Mouse (Mus musculus) heart, embryonic 15.5 days (tissue): ENCODE data around the gene Oaz2. TPM values are rescaled to one million over a fixed set of nuclear protein-coding genes. Genes with fewer than 3 reads are reported as not detected.
"Not testable (repeated sequence)": the region's sequence is repeated elsewhere in the genome, so short reads cannot be mapped to it uniquely, and the experiment has no call there.

Experiments
- ATAC-seq: fragments of 200-750 bp; cut with Nextera tagmentation; replicated peaks from 2 replicates; pipeline ENCODE4 v1.8.0; 2017; ENCODE audit warnings: low read depth, moderate TSS enrichment; ENCODE audit not compliant: insufficient number of reproducible peaks, insufficient read depth, low FRiP score
- H3K27ac ChIP-seq: fragments of 300-500 bp; sonication (generic); 2 replicates; pipeline ENCODE4 v1.5.1; 2015; ENCODE audit warnings: mild to moderate bottlenecking, inconsistent platforms
- H3K27me3 ChIP-seq: fragments of 300-500 bp; sonication (generic); 2 replicates; pipeline ENCODE4 v1.6.1; 2015; ENCODE audit warnings: inconsistent platforms
- H3K36me3 ChIP-seq: fragments of 300-500 bp; sonication (generic); 2 replicates; pipeline ENCODE4 v1.6.1; 2015; ENCODE audit warnings: mild to moderate bottlenecking, inconsistent platforms
- H3K4me1 ChIP-seq: fragments of 300-500 bp; sonication (generic); replicated peaks from 2 replicates; pipeline ENCODE4 v1.6.1; 2015; ENCODE audit warnings: inconsistent platforms
- H3K4me2 ChIP-seq: fragments of 300-500 bp; sonication (generic); 2 replicates; pipeline ENCODE4 v1.6.1; 2015; ENCODE audit warnings: inconsistent platforms, mild to moderate bottlenecking, moderate library complexity
- H3K4me3 ChIP-seq: fragments of 300-500 bp; sonication (generic); 2 replicates; pipeline ENCODE4 v1.5.1; 2015; ENCODE audit warnings: mild to moderate bottlenecking, inconsistent platforms
- H3K9ac ChIP-seq: fragments of 300-500 bp; sonication (generic); 2 replicates; pipeline ENCODE4 v1.6.1; 2015; ENCODE audit warnings: mild to moderate bottlenecking, inconsistent platforms
- H3K9me3 ChIP-seq: fragments of 300-500 bp; sonication (generic); replicated peaks from 2 replicates; pipeline ENCODE4 v1.6.1; 2016; ENCODE audit warnings: inconsistent platforms
- WGBS: fragments of 180-500 bp; shearing (Covaris S2); methylation state at CpG from one replicate; pipeline ENCODE4 v1.1.7; 2015; ENCODE audit warnings: mixed read lengths; 5-methylcytosine and 5-hydroxymethylcytosine counted together
- polyA plus RNA-seq: library from polyadenylated mRNA; unstranded; fragments of >200 nt; fragmentation: Nextera tagmentation; extraction: Ambion mirVana; gene quantifications from 2 replicates; pipeline ENCODE4 v1.2.1, GENCODE M21; 2015

The Oaz2 gene
- polyA plus RNA-seq, 1 experiment from 2014 or later = 258 TPM

DNA sequence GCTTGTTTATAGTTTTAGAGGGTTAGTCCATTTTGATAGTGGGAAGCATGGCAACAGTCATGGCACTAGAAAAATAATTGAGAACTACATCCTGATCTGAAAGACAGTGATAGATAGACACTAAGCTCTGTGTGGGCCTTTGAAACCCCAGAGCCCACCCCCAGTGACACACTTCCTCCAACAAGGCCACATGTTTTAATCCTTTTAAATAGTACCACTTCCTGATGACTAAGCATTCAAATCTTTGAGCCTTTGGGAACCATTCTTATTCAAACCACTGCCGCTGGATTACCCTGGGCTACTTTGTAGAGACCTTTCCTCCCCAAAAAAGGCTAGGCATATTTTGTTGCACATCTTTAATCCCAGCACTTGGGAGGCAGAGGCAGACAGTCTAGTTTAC lies 32.0 kb upstream of the Oaz2 start:
- no peak for ATAC-seq
- 65% methylated on average over 1 of the region's 1 CpGs for WGBS
- H3K4me1 ChIP-seq = peaks cover 39% of the 10 kb centered on the region

DNA sequence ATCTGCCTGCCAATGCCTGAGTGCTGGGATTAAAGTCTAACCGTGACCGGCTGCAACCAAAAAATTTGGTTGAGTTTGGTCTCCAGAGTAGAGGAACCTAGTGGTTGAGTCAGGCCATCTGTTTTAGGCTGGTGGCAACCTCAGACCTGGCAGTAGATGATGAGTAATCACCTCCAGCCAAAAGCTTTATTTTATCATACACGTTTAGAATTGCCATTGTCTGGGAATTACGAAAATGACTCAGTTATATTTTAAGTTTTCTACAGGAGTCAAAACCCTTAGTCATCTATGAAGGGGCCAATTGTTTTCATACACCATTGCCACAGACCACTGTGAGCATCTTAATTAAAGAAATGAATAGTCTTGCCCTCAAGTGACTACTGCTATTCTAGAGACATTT lies 30.9 kb upstream of the Oaz2 start:
- H3K27ac ChIP-seq = no peak overlapping the region
- H3K36me3 ChIP-seq = no peaks in the 10 kb centered on the region; the same call in 1 of the 2 replicates
- no peak for ATAC-seq
- WGBS = 83% methylated on average over 4 of the region's 4 CpGs
- peaks cover 45% of the 10 kb centered on the region for H3K4me1 ChIP-seq
- no peak overlapping the region for H3K9ac ChIP-seq
- no peak overlapping the region for H3K4me3 ChIP-seq
- H3K4me2 ChIP-seq = no peak overlapping the region
- no peaks in the 10 kb centered on the region for H3K27me3 ChIP-seq
- H3K9me3 ChIP-seq = no peaks in the 10 kb centered on the region

More for the DNA sequence above, 32.0 kb upstream of the Oaz2 start:
- Histone ChIP-seq H3K4me3 (no peak overlapping the region), H3K27me3 (no peaks in the 10 kb centered on the region), H3K9me3 (no peaks in the 10 kb centered on the region), H3K27ac (no peak overlapping the region), H3K4me2 (no peak overlapping the region), H3K36me3 (no peaks in the 10 kb centered on the region; the same call in 1 of the 2 replicates), H3K9ac (no peak overlapping the region)

DNA sequence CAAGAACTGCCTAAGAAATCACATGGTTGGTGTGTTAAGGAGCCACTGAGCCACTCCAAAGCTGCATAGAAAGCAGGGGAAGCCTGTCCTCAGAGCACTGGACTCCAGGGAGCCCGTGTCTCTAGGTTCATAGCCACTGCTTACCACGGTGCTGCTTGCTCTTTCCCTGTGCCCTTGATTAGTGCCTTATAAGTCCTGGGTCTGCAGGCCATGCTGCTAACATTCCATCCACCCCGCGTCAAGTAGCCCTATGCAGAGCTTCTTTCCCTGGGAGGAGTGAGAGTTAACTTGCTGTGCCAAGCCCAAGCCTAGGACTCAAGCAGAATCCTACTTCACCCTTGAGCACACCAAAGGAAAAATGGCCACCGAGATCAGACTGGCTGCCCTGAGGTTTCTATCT lies 28.7 kb upstream of the Oaz2 start:
- Histone ChIP-seq H3K9ac (peak overlapping the region; percentile 17; the same call in 1 of the 2 replicates), H3K4me2 (peak overlapping the region; percentile 15; the same call in 1 of the 2 replicates), H3K27ac (peak overlapping the region; percentile 74), H3K36me3 (no peaks in the 10 kb centered on the region; the same call in 1 of the 2 replicates), H3K27me3 (no peaks in the 10 kb centered on the region), H3K9me3 (no peaks in the 10 kb centered on the region), H3K4me1 (peaks cover 49% of the 10 kb centered on the region), H3K4me3 (no peak overlapping the region)
- 29% methylated on average over 5 of the region's 5 CpGs for WGBS
- peak; percentile 65; the same call in 1 of the 2 replicates for ATAC-seq

DNA sequence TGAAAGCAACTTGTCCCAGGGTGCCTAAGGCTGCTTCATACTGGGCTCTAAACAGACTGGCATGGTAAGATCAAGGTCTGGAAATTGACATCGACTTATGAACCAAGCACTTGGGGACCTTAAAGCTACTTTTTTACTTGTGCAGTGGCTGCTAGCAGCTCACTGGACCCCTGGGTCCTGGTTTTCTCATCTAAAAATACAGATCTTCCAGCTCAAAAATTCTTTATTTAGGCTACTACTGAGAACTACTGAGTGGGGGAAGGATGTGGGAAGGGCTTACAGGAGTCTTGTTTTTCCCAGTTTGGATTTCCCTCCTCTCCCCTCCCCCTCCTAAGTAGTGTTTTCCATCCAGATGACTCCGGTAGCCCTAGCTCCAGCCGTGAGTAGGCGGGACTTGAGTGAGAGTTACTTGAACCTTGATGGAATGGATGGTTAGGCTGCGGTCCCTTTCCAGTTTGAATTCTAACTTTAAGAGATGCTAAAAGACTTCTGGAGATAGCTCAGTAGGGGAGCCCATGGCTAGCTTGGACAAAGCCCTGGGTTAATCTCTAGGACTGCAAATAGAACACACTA lies 26.9 kb upstream of the Oaz2 start:
- Histone ChIP-seq H3K27me3 (no peaks in the 10 kb centered on the region), H3K9ac (no peak overlapping the region), H3K27ac (peak overlapping the region; percentile 74), H3K4me1 (peaks cover 59% of the 10 kb centered on the region), H3K36me3 (no peaks in the 10 kb centered on the region; the same call in 1 of the 2 replicates), H3K9me3 (no peaks in the 10 kb centered on the region), H3K4me2 (peak overlapping the region; percentile 36; the same call in 1 of the 2 replicates), H3K4me3 (no peak overlapping the region)
- WGBS = 5% methylated on average over 5 of the region's 5 CpGs
- ATAC-seq = no peak

DNA sequence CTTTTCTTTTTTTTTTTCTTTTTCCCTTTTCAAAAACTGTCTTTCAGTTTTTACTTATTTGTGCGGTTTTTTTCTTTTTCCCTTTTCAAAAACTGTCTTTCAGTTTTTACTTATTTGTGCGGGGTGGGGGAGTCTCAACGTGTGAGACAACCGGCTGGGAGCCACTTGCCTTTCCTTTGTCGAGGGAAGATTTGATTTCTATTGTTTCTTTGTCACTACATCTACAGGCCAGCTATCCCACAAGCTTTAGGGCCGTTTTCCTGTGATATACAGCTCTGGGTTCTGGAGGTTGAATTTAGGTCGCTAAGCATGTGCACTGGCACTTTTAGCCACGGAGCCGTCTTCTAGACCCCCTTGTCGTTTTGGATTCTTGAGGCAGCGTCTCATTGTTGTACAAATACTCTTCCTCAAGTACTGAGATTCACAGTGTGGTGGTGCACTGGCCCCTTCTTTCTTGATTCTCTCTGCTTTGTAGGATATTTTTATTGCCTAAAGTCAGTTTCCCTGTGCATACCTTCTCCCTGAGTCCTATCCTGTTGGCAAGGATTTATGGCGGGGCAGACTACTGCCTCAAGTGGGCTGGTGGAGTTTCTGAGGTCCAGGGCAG lies 26.3 kb upstream of the Oaz2 start:
- Histone ChIP-seq H3K27ac (peak overlapping the region; percentile 74), H3K4me2 (peak overlapping the region; percentile 36), H3K9me3 (no peaks in the 10 kb centered on the region), H3K4me3 (no peak overlapping the region), H3K27me3 (no peaks in the 10 kb centered on the region), H3K9ac (no peak overlapping the region), H3K36me3 (no peaks in the 10 kb centered on the region), H3K4me1 (peaks cover 65% of the 10 kb centered on the region)
- ATAC-seq = no peak
- whole genome bisulfite sequencing = 15% methylated on average over 12 of the region's 12 CpGs

DNA sequence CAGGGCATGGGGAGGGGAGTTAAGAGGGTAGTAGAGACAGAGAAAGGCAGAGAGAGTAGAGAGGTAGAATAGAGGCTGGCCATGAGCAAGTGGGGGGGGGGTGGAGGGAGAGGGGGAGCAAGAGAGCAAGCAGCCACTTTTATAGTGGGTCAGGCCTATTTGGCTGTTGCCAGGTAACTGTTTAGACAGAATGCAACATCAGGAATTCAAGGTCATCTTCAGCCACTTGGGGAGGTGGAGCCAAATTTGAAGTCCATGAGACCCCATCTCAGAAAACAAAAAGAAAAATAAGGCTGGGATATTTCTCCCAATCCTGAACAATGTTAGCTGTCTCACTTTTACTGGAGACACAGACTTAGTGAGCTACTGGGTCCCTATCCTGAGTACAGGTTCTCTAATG lies 25.3 kb upstream of the Oaz2 start:
- Histone ChIP-seq H3K4me3 (no peak overlapping the region), H3K27me3 (no peaks in the 10 kb centered on the region), H3K36me3 (no peaks in the 10 kb centered on the region), H3K9ac (no peak overlapping the region), H3K27ac (peak overlapping the region; percentile 33), H3K4me1 (peaks cover 71% of the 10 kb centered on the region), H3K9me3 (no peaks in the 10 kb centered on the region), H3K4me2 (no peak overlapping the region)
- ATAC-seq = no peak

DNA sequence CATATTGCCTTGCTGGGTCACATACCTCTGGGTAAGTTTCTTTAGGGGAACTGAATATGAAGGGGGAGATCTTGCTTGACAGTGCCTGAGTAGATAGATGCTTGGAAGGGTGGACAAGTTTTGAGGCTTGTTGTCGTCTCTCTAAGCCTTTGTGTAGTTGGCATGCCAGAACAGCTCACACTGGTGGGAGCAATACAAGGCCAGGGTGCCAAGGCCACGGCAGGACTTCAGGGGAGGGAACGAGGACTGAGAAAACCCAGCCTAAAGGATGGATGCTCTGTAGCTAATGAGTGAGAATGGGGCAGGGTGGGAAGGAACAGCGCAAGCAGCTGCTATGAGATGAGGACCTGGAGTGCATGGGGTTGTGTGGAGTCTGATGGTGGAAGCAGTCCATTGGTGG lies 22.8 kb upstream of the Oaz2 start:
- 68% methylated on average over 4 of the region's 4 CpGs for WGBS
- peak overlapping the region; percentile 94 for H3K27ac ChIP-seq
- H3K9me3 ChIP-seq = no peaks in the 10 kb centered on the region
- H3K4me3 ChIP-seq = no peak overlapping the region
- H3K27me3 ChIP-seq = no peaks in the 10 kb centered on the region
- ATAC-seq = no peak
- peaks cover 71% of the 10 kb centered on the region for H3K4me1 ChIP-seq
- H3K36me3 ChIP-seq = no peaks in the 10 kb centered on the region
- H3K9ac ChIP-seq = no peak overlapping the region
- no peak overlapping the region for H3K4me2 ChIP-seq

DNA sequence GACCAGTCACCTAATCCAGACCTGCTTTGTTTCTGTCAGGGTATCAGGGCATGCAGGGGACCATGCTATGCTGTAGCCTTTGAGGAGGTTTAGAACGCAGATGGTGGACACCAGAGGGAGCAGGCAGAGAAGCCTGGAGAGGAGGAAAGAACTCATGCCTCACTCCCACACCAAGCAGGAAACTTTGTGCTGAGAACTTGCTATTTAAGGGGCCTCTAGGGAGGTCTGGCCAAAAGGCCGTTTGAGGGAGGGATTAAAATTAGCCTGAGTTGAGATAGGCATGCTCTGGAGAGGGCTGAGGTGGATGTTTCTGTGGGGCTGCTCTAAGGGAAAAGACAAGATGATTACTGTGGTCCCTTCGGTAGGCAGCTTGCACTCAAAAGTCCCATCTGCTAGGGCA lies 21.8 kb upstream of the Oaz2 start:
- no peaks in the 10 kb centered on the region for H3K9me3 ChIP-seq
- H3K4me2 ChIP-seq = peak overlapping the region; percentile 44
- H3K27ac ChIP-seq = peak overlapping the region; percentile 94
- 11% methylated on average over 3 of the region's 3 CpGs for WGBS
- no peaks in the 10 kb centered on the region for H3K27me3 ChIP-seq
- H3K4me1 ChIP-seq = peaks cover 68% of the 10 kb centered on the region
- peak; percentile 69 for ATAC-seq
- H3K4me3 ChIP-seq = no peak overlapping the region
- no peaks in the 10 kb centered on the region for H3K36me3 ChIP-seq
- no peak overlapping the region for H3K9ac ChIP-seq

DNA sequence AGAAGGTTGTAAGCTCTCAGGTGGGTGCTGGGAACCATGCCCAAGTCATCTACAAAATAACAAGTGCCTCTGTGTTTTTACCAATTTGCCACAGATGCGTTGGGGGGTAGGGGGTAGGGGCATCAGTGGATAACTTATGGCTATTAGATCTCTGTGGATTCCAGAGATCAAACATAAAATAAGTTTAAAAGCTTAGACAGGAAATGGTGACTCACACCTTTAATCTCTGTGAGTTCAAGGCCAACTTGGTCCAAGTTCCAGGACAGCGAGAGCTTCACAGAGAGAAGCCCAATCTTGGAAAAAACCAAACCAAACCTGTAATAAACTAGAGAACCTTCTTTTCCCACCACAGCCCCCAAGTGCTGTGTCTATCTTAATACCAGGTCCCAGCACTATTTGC lies 21.0 kb upstream of the Oaz2 start:
- Histone ChIP-seq H3K4me3 (no peak overlapping the region), H3K27me3 (no peaks in the 10 kb centered on the region), H3K4me2 (no peak overlapping the region), H3K9me3 (no peaks in the 10 kb centered on the region), H3K9ac (no peak overlapping the region), H3K4me1 (peaks cover 61% of the 10 kb centered on the region), H3K27ac (peak overlapping the region; percentile 94), H3K36me3 (no peaks in the 10 kb centered on the region)
- WGBS = 75% methylated on average over 2 of the region's 2 CpGs
- no peak for ATAC-seq

DNA sequence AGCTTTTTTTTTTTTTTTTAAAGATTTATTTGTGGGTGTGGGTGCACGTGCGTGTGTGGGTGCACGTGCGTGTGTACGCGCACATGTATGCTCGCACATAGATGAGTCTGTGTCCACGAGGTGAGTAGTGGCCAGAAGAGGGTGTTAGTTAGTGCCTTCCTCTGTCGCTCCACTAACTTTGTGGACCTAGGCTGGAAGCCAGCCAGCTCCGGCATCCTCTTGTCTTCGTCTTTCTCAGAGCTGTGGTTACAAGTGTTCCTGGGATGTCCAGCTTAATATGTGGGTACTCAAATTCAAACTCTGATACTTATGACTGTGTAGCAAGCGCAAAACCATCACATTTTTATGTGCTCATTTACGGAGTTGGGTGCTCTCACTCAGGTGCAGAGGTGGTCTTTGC lies 19.1 kb upstream of the Oaz2 start:
- Histone ChIP-seq H3K4me1 (peaks cover 50% of the 10 kb centered on the region), H3K27me3 (no peaks in the 10 kb centered on the region), H3K27ac (peak overlapping the region; percentile 25; the same call in 1 of the 2 replicates), H3K9me3 (no peaks in the 10 kb centered on the region), H3K4me3 (no peak overlapping the region), H3K36me3 (no peaks in the 10 kb centered on the region), H3K9ac (no peak overlapping the region), H3K4me2 (no peak overlapping the region)
- ATAC-seq = no peak
- 77% methylated on average over 13 of the region's 13 CpGs for WGBS

DNA sequence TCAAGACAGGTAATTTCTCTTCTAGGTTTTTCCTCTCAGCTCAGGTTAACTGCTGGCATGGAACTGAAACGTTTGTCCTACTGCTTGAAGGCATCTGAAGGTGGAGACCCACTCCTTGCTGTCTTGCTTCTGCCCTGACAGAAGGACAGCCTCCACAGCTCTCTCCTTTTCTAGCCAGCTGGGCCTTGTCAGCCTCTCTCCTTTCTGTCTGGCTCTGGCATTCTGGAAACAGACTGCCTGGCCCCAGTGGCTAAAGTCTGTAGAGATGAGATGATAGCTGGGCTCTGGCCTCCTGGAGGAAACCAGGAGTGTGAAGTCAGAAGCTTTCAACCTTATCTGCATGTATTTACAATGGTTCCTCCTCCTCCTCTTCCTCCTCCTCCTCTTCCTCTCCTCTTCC lies 17.8 kb upstream of the Oaz2 start:
- H3K4me2 ChIP-seq = no peak overlapping the region
- no peaks in the 10 kb centered on the region for H3K27me3 ChIP-seq
- no peaks in the 10 kb centered on the region for H3K9me3 ChIP-seq
- no peak overlapping the region for H3K4me3 ChIP-seq
- ATAC-seq = no peak
- 12% methylated on average over 1 of the region's 1 CpGs for WGBS
- H3K27ac ChIP-seq = peak overlapping the region; percentile 35
- H3K4me1 ChIP-seq = peaks cover 52% of the 10 kb centered on the region
- no peaks in the 10 kb centered on the region for H3K36me3 ChIP-seq
- no peak overlapping the region for H3K9ac ChIP-seq

DNA sequence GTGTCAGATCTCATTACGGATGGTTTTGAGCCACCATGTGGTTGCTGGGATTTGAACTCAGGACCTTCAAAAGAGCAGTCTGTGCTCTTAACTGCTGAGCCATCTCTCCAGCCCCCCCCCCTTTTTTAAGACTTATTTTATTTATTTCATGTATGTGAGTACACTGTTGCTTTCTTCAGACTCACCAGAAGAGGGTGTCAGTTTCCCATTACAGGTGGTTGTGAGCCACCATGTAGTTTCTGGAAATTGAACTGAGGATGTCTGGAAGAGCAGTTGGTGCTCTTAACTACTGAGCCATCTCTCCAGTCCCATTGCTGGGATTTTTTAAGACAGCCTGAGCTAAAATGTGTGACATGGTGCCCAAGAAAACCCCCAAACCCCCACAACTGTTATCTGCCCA lies 15.8 kb upstream of the Oaz2 start:
- peaks cover 37% of the 10 kb centered on the region for H3K4me1 ChIP-seq
- 96% methylated on average over 1 of the region's 1 CpGs for WGBS
- not testable (repeated sequence) for H3K36me3 ChIP-seq, H3K9ac ChIP-seq, H3K9me3 ChIP-seq, H3K27me3 ChIP-seq, H3K4me3 ChIP-seq, ATAC-seq, H3K27ac ChIP-seq, H3K4me2 ChIP-seq
